Mouse (Mus musculus) midbrain, embryonic 14.5 days (tissue): ENCODE data around the gene Runx1. TPM values are rescaled to one million over a fixed set of nuclear protein-coding genes. Genes with fewer than 3 reads are reported as not detected.

Experiments used
- ATAC-seq: fragments of 200-750 bp; cut with Nextera tagmentation; 2 replicates; pipeline ENCODE4 v1.8.0; 2017; ENCODE audit warnings: moderate number of reproducible peaks, moderate library complexity; ENCODE audit not compliant: low FRiP score, low TSS enrichment
- DNase-seq: peaks from one replicate; pipeline ENCODE4 v3.0.0-alpha.2; 2015
- H3K27ac ChIP-seq: fragments of 300-500 bp; sonication (generic); replicated peaks from 2 replicates; pipeline ENCODE4 v1.5.1; 2014; ENCODE audit warnings: mild to moderate bottlenecking, low read depth, low read length, moderate library complexity
- H3K27me3 ChIP-seq: fragments of 300-500 bp; sonication (generic); 2 replicates; pipeline ENCODE4 v1.6.1; 2014; ENCODE audit warnings: low read length, control low read depth, mixed read lengths; ENCODE audit not compliant: control insufficient read depth, insufficient read depth
- H3K36me3 ChIP-seq: fragments of 300-500 bp; sonication (generic); 2 replicates; pipeline ENCODE4 v1.6.1; 2014; ENCODE audit warnings: low read length, control low read depth; ENCODE audit not compliant: control insufficient read depth, insufficient read depth
- H3K4me1 ChIP-seq: fragments of 300-500 bp; sonication (generic); 2 replicates; pipeline ENCODE4 v1.6.1; 2014; ENCODE audit warnings: mild to moderate bottlenecking, antibody characterized with exemption, low read length, control low read depth; ENCODE audit not compliant: control insufficient read depth, insufficient read depth
- H3K4me2 ChIP-seq: fragments of 300-500 bp; sonication (generic); 2 replicates; pipeline ENCODE4 v1.6.1; 2014; ENCODE audit warnings: mild to moderate bottlenecking, low read length, moderate library complexity
- H3K4me3 ChIP-seq: fragments of 300-500 bp; sonication (generic); replicated peaks from 2 replicates; pipeline ENCODE4 v1.5.1; 2014; ENCODE audit warnings: low read depth, low read length
- H3K9ac ChIP-seq: fragments of 300-500 bp; sonication (generic); replicated peaks from 2 replicates; pipeline ENCODE4 v1.6.1; 2014; ENCODE audit warnings: mild to moderate bottlenecking, low read length, moderate library complexity
- H3K9me3 ChIP-seq: fragments of 300-500 bp; sonication (generic); 2 replicates; pipeline ENCODE4 v1.6.1; 2016; ENCODE audit warnings: low read length, control low read depth, mixed read lengths; ENCODE audit not compliant: control insufficient read depth
- WGBS: fragments of 180-500 bp; shearing (Covaris S2); extraction: QIAGEN DNeasy Blood & Tissue Kit; methylation state at CpG from one replicate; pipeline ENCODE4 v1.1.7; 2014; 5-methylcytosine and 5-hydroxymethylcytosine counted together
- polyA plus RNA-seq: library from polyadenylated mRNA; unstranded; fragments of >200 nt; fragmentation: Nextera tagmentation; extraction: Ambion mirVana; gene quantifications from 2 replicates; pipeline ENCODE4 v1.2.1, GENCODE M21; 2014

Runx1 gene
- polyA plus RNA-seq, 1 experiment from 2014 or later, result 0.76 TPM

GRCm38 (mm10) chr16:92782408-92782807 is 43.5 kb downstream of the Runx1 start:
- H3K4me2 ChIP-seq, result no peak overlapping the region
- H3K27ac ChIP-seq, result no peak overlapping the region
- H3K27me3 ChIP-seq, result no peaks in the 10 kb centered on the region
- WGBS, result 78% methylated on average over 6 of the region's 6 CpGs
- ATAC-seq (no peak), DNase-seq (no peak)
- no peaks in the 10 kb centered on the region for H3K4me1 ChIP-seq
- H3K9me3 ChIP-seq, result no peaks in the 10 kb centered on the region
- H3K4me3 ChIP-seq, result no peak overlapping the region
- no peak overlapping the region for H3K9ac ChIP-seq
- H3K36me3 ChIP-seq, result no peaks in the 10 kb centered on the region

DNA sequence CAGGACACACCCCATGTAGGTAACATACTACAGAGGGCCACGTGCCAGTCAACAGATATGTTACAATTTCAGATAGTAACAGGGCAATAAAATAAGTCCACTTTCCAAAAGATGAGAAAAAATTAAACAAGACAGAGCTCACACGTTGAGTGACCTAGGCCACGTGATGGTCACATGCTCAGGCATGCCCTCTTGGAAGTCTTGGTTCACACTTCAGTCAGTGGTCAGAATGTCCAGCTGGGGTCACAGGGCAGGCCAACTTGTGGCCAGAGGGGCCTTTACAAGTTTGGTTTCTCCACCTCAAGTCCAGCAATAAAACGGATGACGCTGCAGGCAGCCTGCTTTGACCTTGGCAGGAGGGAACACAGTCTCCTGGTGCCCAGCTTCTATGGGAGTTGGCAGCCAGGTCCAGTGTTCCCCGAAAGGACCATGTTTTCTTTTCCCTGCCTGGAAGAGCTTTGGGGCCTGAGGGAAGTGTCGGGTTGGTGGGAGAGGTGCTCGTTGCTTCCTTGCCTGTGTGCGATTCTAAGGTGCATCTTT is 46.0 kb downstream of the Runx1 start:
- Histone ChIP-seq H3K4me2 (no peak overlapping the region), H3K9ac (no peak overlapping the region), H3K4me1 (no peaks in the 10 kb centered on the region), H3K27ac (no peak overlapping the region), H3K36me3 (no peaks in the 10 kb centered on the region), H3K4me3 (no peak overlapping the region), H3K27me3 (no peaks in the 10 kb centered on the region), H3K9me3 (no peaks in the 10 kb centered on the region)
- 94% methylated on average over 9 of the region's 9 CpGs for WGBS
- DNase-seq (no peak), ATAC-seq (no peak)

DNA sequence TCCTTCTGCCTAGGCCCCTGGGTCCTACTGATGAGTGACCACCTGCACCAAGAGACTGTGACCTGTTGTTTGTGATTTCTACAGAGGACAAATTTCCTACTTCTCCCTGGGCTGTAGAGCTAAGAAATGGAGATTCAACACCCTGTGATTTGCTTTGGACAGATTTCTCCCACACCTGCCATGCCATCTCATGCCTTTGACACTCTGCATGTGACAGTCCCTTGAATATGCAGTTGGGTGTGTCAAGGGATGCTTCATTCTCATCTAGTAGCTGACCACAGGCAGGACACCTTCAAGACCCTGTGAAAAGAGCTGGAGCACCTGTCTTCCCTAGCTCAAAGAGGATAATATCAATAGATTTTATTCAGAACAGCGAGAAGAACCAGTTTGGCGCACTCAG is 46.8 kb downstream of the Runx1 start:
- ATAC-seq, result no peak
- Histone ChIP-seq H3K27ac (no peak overlapping the region), H3K4me1 (no peaks in the 10 kb centered on the region), H3K27me3 (no peaks in the 10 kb centered on the region), H3K4me3 (no peak overlapping the region), H3K36me3 (no peaks in the 10 kb centered on the region), H3K4me2 (no peak overlapping the region), H3K9me3 (no peaks in the 10 kb centered on the region), H3K9ac (no peak overlapping the region)
- no peak for DNase-seq
- 90% methylated on average over 2 of the region's 2 CpGs for WGBS

DNA sequence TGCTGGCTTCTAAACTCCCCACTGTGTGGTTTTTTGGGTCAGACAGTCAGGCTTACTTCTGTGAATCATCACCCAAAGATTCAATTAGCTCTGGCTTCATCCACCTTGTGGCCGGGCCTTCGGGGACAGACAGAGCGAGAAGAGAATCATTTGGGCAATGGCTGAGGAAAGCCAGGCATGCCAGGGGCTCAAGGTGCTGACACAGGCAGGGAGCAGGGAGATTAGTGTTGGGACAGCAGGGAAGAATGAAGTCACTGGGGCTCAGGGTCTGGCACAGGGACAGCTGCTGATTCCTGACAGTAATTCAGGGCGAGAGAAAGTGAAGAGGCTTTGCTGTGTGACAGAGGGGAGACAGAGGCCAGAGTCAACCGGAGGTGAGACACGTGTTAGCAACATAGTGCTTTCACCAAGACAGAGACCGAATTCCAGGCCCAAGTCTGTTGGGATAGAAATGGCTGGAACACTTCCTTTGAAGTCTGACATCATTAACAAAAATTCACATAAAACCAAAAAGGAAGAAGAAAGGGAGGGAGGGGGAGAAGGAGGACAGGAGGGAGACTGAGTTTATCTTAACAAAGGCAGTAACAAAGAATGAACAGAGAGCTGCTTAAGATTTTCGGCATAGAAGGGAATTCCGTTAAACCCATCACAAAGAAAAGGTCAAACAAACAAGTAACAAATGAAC is 47.7 kb downstream of the Runx1 start:
- Histone ChIP-seq H3K27ac (no peak overlapping the region), H3K4me3 (no peak overlapping the region), H3K4me1 (no peaks in the 10 kb centered on the region), H3K4me2 (no peak overlapping the region), H3K9me3 (no peaks in the 10 kb centered on the region), H3K36me3 (no peaks in the 10 kb centered on the region), H3K27me3 (no peaks in the 10 kb centered on the region), H3K9ac (no peak overlapping the region)
- WGBS, result 39% methylated on average over 9 of the region's 9 CpGs
- no peak for ATAC-seq
- DNase-seq, result no peak

GRCm38 (mm10) chr16:92767862-92768261 is 58.1 kb downstream of the Runx1 start:
- no peak overlapping the region for H3K4me3 ChIP-seq
- no peak for ATAC-seq
- H3K4me2 ChIP-seq, result no peak overlapping the region
- WGBS, result 91% methylated on average over 4 of the region's 4 CpGs
- H3K27ac ChIP-seq, result no peak overlapping the region
- no peaks in the 10 kb centered on the region for H3K4me1 ChIP-seq
- H3K9ac ChIP-seq, result no peak overlapping the region
- no peaks in the 10 kb centered on the region for H3K36me3 ChIP-seq
- no peak for DNase-seq
- H3K9me3 ChIP-seq, result no peaks in the 10 kb centered on the region
- H3K27me3 ChIP-seq, result no peaks in the 10 kb centered on the region

DNA sequence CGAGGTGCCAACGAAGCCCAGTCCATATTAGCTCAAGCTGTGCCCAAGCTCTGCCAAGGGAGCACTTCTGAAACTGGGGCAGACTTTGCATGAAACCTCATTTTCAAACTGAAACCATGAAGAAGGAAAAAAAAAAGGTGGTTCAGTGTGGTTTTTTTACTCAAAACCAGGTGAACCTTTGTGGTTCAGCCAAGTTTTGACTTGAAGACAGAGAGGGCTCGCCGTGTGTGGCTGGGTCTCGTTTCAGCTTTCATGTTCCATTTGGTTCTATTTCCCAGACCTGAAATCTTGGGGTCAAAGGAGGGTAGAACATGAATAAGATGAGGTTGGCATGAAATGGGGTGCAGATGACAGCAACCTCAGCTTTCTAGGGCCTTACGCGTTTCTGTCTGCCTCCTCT is 58.5 kb downstream of the Runx1 start:
- Histone ChIP-seq H3K27ac (no peak overlapping the region), H3K36me3 (no peaks in the 10 kb centered on the region), H3K27me3 (no peaks in the 10 kb centered on the region), H3K4me1 (no peaks in the 10 kb centered on the region), H3K9ac (no peak overlapping the region), H3K9me3 (no peaks in the 10 kb centered on the region), H3K4me3 (no peak overlapping the region), H3K4me2 (no peak overlapping the region)
- 94% methylated on average over 7 of the region's 7 CpGs for WGBS
- DNase-seq (no peak), ATAC-seq (no peak)

- Histone ChIP-seq H3K9me3 (no peaks in the 10 kb centered on the region), H3K27ac (no peak overlapping the region), H3K27me3 (no peaks in the 10 kb centered on the region), H3K36me3 (no peaks in the 10 kb centered on the region), H3K4me2 (no peak overlapping the region), H3K4me1 (no peaks in the 10 kb centered on the region), H3K4me3 (no peak overlapping the region), H3K9ac (no peak overlapping the region)
- WGBS, result 81% methylated on average over 13 of the region's 13 CpGs
- no peak for DNase-seq
- ATAC-seq, result no peak
Observed at GRCm38 (mm10) chr16:92764741-92765396, 61.1 kb downstream of the Runx1 start.

- no peak for ATAC-seq
- Histone ChIP-seq H3K9me3 (no peaks in the 10 kb centered on the region), H3K27me3 (no peaks in the 10 kb centered on the region), H3K27ac (no peak overlapping the region), H3K4me2 (no peak overlapping the region), H3K4me3 (no peak overlapping the region), H3K4me1 (no peaks in the 10 kb centered on the region), H3K36me3 (no peaks in the 10 kb centered on the region), H3K9ac (no peak overlapping the region)
- no peak for DNase-seq
- WGBS, result 92% methylated on average over 3 of the region's 3 CpGs
Observed at GRCm38 (mm10) chr16:92763666-92764065, 62.3 kb downstream of the Runx1 start.

DNA sequence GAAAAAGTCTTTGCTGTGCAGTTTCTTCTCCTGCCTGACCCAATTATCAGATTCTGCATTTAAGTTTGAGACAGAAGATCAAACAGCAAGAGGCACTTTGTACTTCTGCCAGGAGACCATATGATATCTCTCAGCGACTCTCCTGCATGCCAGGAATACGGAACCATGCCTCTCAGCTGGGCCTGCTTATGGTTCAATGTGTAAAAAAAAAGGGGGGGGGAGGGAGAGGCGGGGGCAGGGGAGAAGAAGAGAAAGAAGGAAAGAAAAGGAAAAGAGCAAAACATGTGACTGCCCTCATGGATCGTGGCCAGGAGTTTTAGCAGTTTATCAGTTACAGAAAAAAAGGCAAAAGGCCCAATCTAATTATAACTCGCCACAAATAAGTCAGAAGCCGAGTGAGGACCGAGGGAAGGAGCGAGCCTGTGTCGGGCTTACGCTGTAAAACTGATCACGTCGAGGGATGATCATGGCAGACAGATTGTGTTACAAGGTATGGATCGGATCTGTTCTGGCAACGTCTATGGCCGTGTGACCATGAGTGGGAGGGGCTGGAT is 63.9 kb downstream of the Runx1 start:
- ATAC-seq (no peak), DNase-seq (peak; percentile 33)
- Histone ChIP-seq H3K27me3 (no peaks in the 10 kb centered on the region), H3K27ac (no peak overlapping the region), H3K4me3 (no peak overlapping the region), H3K4me1 (no peaks in the 10 kb centered on the region), H3K4me2 (no peak overlapping the region), H3K9me3 (no peaks in the 10 kb centered on the region), H3K9ac (no peak overlapping the region), H3K36me3 (no peaks in the 10 kb centered on the region)
- 83% methylated on average over 15 of the region's 15 CpGs for WGBS
